Mouse (Mus musculus): ENCODE measurements around the gene Fgfr2. TPM values are rescaled to one million over a fixed set of nuclear protein-coding genes. Genes with fewer than 3 reads are reported as not detected.

The Fgfr2 gene
- total RNA-seq, 1 experiment from 2014 or later: not detected

DNA sequence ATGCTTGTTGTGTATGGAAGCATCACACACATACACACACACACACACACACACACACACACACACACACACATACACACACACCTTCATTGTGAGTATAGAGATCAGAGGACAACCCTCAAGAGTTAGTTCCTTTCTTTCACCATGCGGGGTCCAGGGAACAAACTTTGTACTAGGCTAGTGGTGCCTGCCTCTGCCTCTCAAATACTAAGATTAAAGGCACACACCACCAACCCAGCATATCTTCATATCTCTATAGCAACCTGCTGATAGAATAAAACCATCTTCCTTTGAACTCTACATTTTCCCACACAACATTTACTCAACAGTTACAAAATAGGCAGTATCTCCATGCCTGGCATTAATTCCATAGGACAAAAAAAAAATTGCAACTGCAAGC is 267.1 kb downstream of the Fgfr2 start:
- ATAC-seq (replicated peaks in 1 of 2; ENCODE audit: insufficient read depth in 1 of 2, low FRiP score in 2 of 2, low TSS enrichment in 1 of 2, low read depth in 1 of 2, poor library complexity in 2 of 2, severe bottlenecking in 2 of 2): no peak

- ATAC-seq (replicated peaks in 1 of 2; ENCODE audit: insufficient read depth in 1 of 2, low FRiP score in 2 of 2, low TSS enrichment in 1 of 2, low read depth in 1 of 2, poor library complexity in 2 of 2, severe bottlenecking in 2 of 2): no peak
Measured at GRCm38 (mm10) chr7:132853946-132854345, 269.2 kb downstream of the Fgfr2 start.

- no peak for ATAC-seq (replicated peaks in 1 of 2; ENCODE audit: insufficient read depth in 1 of 2, low FRiP score in 2 of 2, low TSS enrichment in 1 of 2, low read depth in 1 of 2, poor library complexity in 2 of 2, severe bottlenecking in 2 of 2)
Measured at GRCm38 (mm10) chr7:132853361-132853760, 269.8 kb downstream of the Fgfr2 start.

DNA sequence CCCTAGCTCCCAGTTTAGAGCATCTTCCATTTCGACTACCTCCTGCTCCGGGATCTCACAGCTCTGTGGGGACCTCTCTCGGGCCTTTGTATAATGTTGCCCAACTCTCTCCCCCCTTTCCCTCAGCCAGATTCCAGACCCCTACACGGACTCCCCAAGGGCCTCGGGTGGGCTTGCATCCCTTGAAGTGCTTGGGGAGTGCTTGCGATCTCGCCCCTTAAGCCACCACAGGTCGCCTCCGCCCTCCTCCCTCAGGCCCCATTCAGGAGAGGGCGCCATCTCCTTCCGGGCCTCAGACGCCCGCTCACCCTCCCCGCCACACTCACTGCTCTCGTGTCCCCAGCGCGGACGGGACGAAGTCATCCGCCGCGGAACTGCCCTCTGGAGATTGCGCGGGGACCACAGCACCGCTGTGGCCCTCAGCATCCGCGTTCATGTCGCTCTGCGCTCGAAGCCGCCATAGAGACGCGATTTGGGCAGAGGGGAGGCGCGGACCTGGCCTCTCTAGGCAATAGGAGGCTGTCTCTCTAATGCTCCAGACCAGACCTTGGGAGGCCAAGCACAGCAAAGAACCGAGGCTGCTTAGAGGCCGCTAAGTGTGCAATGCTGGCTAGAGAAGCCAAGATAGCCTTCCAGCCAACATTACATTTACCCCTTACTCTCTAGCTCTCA is 270.8 kb downstream of the Fgfr2 start, which contains the start of gene Eef1akmt2:
TSS of gene Eef1akmt2 (minus strand) at position 501 of the 672 bp plus-strand sequence.
- ATAC-seq (replicated peaks in 1 of 2; ENCODE audit: insufficient read depth in 1 of 2, low FRiP score in 2 of 2, low TSS enrichment in 1 of 2, low read depth in 1 of 2, poor library complexity in 2 of 2, severe bottlenecking in 2 of 2): peak; percentile 94 to 95

DNA sequence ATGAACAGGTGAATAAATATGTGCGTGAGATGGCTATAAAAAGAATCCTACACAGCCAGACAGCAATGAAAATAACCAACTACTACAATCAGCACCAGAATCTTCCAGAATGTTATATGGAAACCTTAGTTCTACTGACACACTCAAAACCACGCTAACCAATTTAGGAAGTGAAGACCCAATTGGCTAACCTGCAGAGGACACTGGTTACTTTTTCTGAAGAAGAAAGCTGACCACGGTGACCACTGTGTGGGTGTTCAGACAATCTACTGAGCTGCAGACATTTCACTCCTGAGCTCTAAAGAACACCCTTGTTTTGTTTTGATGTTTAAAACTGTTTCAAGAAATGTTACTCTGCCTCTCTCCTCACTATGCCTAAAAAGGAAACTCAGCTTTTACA is 280.0 kb downstream of the Fgfr2 start:
- ATAC-seq (replicated peaks in 1 of 2; ENCODE audit: insufficient read depth in 1 of 2, low FRiP score in 2 of 2, low TSS enrichment in 1 of 2, low read depth in 1 of 2, poor library complexity in 2 of 2, severe bottlenecking in 2 of 2): no peak

DNA sequence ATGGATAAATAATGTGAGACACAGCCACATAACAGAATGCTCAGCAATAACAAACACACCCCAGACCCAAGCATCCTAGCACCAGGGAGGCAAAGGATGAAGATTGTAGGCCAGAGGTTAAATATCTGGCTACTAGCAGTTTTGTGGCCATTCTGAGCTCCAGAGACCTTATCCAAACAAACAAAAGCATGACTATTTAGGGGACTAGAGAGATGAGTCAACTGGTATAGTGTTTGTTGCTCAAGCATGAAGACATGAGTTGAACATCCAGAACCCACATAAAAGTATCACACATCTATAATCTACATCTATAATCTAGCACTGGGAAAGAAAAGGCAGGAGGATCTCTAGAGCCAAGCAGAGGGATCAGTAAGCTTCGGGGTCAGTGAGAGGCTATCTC is 280.7 kb downstream of the Fgfr2 start:
- no peak for ATAC-seq (replicated peaks in 1 of 2; ENCODE audit: insufficient read depth in 1 of 2, low FRiP score in 2 of 2, low TSS enrichment in 1 of 2, low read depth in 1 of 2, poor library complexity in 2 of 2, severe bottlenecking in 2 of 2)

DNA sequence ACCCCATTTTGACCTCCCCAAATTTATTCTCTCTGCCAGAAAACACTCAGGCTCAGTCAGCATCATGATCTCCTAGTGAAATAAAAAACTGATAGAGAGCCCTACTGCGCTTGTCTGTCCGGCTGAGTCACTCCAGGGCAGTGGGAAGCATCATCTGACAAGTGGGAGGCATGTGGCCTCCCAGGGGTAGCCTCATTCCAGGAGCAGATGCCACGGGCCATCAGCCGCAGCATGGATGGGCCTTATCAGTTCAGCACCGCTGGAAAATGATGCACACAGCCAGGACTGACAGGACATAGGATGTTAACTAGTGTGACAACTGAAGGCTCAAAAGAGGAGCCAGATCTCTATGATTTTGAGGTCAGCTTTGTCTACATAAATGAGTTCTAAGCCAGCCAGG is 281.9 kb downstream of the Fgfr2 start:
- no peak for ATAC-seq (replicated peaks in 1 of 2; ENCODE audit: insufficient read depth in 1 of 2, low FRiP score in 2 of 2, low TSS enrichment in 1 of 2, low read depth in 1 of 2, poor library complexity in 2 of 2, severe bottlenecking in 2 of 2)

GRCm38 (mm10) chr7:132830955-132831354 is 292.2 kb downstream of the Fgfr2 start:
- no peak for ATAC-seq (replicated peaks in 1 of 2; ENCODE audit: insufficient read depth in 1 of 2, low FRiP score in 2 of 2, low TSS enrichment in 1 of 2, low read depth in 1 of 2, poor library complexity in 2 of 2, severe bottlenecking in 2 of 2)

DNA sequence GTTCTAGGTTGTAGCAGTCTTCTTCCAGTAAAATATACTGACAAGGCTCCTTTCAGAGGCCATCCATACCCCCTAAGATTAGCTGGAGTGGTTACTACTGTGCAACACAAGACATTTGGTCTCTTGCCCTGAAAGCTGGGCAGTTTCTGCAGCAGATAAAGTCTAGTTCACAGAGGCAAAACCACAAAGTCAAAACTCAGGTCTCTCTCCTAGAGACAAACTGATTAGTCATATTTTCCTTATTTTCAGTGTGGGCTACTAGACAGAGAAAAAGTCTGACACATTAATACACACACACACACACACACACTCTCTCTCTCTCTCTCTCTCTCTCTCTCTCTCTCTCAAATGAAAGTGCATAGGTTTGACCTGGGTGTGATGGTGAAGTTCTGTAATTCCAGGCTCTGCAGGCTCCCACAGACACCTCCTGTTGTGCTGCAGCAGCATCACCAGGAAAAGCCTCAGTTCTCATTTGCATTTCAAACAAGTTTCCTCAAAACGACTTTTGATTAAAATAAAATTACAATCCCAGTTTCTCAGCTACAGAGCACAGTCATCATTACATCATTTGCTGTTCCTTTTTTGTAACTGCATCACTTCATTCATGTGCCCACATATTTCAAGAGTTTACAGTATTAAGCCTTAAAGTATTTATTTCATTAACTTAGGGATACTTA is 298.7 kb downstream of the Fgfr2 start:
- no peak for ATAC-seq (replicated peaks in 1 of 2; ENCODE audit: insufficient read depth in 1 of 2, low FRiP score in 2 of 2, low TSS enrichment in 1 of 2, low read depth in 1 of 2, poor library complexity in 2 of 2, severe bottlenecking in 2 of 2)

DNA sequence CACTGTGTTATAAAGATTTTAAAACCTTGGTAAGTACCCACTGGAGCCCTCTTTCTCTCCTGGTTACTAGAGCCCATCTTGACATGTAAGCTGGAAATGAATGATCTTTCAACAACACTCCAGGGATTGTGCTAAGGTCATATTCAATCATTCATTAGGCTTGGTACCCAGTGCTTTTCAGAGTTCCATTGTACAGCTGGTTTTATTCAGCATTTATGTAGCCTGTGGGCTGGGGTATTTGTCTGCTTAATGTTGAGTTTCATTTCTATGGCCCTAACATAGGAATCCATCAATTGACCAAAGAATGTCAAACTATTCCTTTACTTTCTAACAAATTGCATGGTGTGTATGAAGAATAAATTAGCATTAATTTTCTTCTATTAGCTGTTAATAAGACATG is 299.3 kb downstream of the Fgfr2 start:
- ATAC-seq (replicated peaks in 1 of 2; ENCODE audit: insufficient read depth in 1 of 2, low FRiP score in 2 of 2, low TSS enrichment in 1 of 2, low read depth in 1 of 2, poor library complexity in 2 of 2, severe bottlenecking in 2 of 2): no peak

GRCm38 (mm10) chr7:132820692-132821091 is 302.5 kb downstream of the Fgfr2 start:
- ATAC-seq (replicated peaks in 1 of 2; ENCODE audit: insufficient read depth in 1 of 2, low FRiP score in 2 of 2, low TSS enrichment in 1 of 2, low read depth in 1 of 2, poor library complexity in 2 of 2, severe bottlenecking in 2 of 2): no peak

DNA sequence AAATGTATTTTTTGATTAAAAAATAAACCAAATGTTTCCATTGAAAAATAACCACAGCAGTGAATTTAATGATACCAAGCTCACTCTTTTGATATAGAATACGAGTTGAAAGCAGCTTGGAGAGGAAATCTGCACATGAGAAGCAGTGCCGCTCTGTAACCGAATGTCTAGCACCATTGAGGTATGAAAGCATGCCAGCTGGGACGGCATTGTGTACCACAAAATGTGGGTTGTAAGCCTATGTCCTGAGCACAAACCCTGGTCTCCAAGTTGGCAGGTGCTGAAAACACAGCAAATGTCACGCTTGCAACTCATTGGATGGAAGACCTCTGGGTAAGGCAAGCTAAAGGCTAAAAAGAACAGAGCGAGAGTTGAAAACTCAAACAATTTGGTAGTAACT is 306.1 kb downstream of the Fgfr2 start:
- ATAC-seq (replicated peaks in 1 of 2; ENCODE audit: insufficient read depth in 1 of 2, low FRiP score in 2 of 2, low TSS enrichment in 1 of 2, low read depth in 1 of 2, poor library complexity in 2 of 2, severe bottlenecking in 2 of 2): no peak

DNA sequence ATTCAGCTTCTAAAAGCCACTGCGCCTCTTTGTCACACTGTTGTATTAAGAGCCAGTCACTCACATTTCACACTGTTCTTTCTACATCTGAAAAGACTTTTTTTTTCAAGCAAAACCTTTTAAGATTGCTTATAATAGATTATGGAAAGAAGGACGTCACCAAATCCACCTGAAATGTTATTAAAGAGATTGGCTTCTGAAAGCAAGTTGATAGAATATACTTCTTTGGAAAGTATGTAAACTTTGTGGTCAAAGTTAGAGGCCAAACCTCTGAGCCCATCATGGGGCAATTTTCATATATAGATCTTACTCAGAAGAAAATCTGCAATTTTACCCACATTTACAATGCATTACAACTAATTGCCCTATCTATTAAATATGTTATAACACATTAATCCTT is 306.6 kb downstream of the Fgfr2 start:
- ATAC-seq (replicated peaks in 1 of 2; ENCODE audit: insufficient read depth in 1 of 2, low FRiP score in 2 of 2, low TSS enrichment in 1 of 2, low read depth in 1 of 2, poor library complexity in 2 of 2, severe bottlenecking in 2 of 2): no peak

GRCm38 (mm10) chr7:132815081-132815480 is 308.1 kb downstream of the Fgfr2 start:
- ATAC-seq (replicated peaks in 1 of 2; ENCODE audit: insufficient read depth in 1 of 2, low FRiP score in 2 of 2, low TSS enrichment in 1 of 2, low read depth in 1 of 2, poor library complexity in 2 of 2, severe bottlenecking in 2 of 2): no peak

GRCm38 (mm10) chr7:132814089-132814450 is 309.1 kb downstream of the Fgfr2 start:
- no peak for ATAC-seq (replicated peaks in 1 of 2; ENCODE audit: insufficient read depth in 1 of 2, low FRiP score in 2 of 2, low TSS enrichment in 1 of 2, low read depth in 1 of 2, poor library complexity in 2 of 2, severe bottlenecking in 2 of 2)

- ATAC-seq (replicated peaks in 1 of 2; ENCODE audit: insufficient read depth in 1 of 2, low FRiP score in 2 of 2, low TSS enrichment in 1 of 2, low read depth in 1 of 2, poor library complexity in 2 of 2, severe bottlenecking in 2 of 2): peak; percentile 5 to 38; a peak in 1 of 4 replicates
Measured at GRCm38 (mm10) chr7:132813416-132814088, 309.6 kb downstream of the Fgfr2 start, which contains the start of gene Fam53b. Gene Fam53b, minus strand, starts transcription at chr7:132813886.

DNA sequence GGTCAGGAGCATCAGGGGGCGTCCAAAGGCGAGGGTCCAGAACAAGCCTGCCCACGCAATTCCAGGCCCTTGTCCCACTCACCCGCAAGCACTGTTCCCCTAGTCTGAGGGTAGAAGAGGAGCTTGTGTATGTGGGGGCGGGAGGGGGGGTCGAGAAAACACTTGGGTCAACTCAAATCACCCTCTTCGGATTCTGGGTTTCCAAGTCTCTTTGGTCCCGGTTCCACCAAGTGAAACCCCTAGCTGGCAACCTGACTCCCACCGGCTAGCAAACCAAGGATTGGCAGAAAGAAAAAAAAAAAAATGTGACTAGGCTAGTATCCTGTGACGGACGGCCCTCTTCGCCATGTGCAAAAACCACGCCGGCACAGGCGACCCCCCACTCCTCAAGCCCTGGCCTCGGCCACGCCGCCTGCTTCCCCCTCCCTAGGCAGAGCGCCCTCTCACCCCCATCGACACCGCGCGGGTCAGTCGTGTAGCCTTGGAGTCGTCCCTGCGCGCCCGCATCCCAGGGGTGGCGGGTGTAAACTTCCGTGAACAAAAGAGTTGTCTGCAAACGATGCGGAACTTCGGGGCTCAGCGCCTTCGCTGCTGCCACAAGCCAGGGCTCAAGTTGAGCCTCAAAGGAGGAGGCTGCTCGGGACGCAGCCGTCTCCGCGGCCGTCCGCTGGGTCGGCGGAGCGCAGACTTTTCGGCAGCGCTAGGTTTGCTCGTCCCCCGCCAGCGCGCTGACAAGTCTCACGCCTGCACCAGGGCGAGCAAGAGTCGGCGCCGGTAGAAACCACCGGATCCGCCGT is 310.3 kb downstream of the Fgfr2 start:
- ATAC-seq (replicated peaks in 1 of 2; ENCODE audit: insufficient read depth in 1 of 2, low FRiP score in 2 of 2, low TSS enrichment in 1 of 2, low read depth in 1 of 2, poor library complexity in 2 of 2, severe bottlenecking in 2 of 2): peak; percentile 32 to 62

All from hematopoietic stem cell, adult 5-6 weeks (primary cell).